Mouse (Mus musculus) lung, postnatal 0 days (tissue): ENCODE results near the gene Abcc5. TPM values are rescaled to one million over a fixed set of nuclear protein-coding genes. Genes with fewer than 3 reads are reported as not detected.

ENCODE experiments used
- ATAC-seq: fragments of 200-750 bp; cut with Nextera tagmentation; 2 replicates; pipeline ENCODE4 v1.8.0; 2017; ENCODE audit warnings: moderate library complexity
- DNase-seq: peaks from one replicate; pipeline ENCODE4 v3.0.0-alpha.2; 2016; ENCODE audit warnings: low spot score
- H3K27ac ChIP-seq: fragments of 300-500 bp; sonication (generic); 2 replicates; pipeline ENCODE4 v1.5.1; 2014; ENCODE audit warnings: antibody characterized with exemption, mild to moderate bottlenecking, low read length, mixed read lengths
- H3K27me3 ChIP-seq: fragments of 300-500 bp; sonication (generic); replicated peaks from 2 replicates; pipeline ENCODE4 v1.6.1; 2014; ENCODE audit warnings: low read length, mixed read lengths; ENCODE audit not compliant: insufficient read depth
- H3K36me3 ChIP-seq: fragments of 300-500 bp; sonication (generic); 2 replicates; pipeline ENCODE4 v1.6.1; 2014; ENCODE audit warnings: low read length, mixed read lengths; ENCODE audit not compliant: insufficient read depth
- H3K4me1 ChIP-seq: fragments of 300-500 bp; sonication (generic); 2 replicates; pipeline ENCODE4 v1.6.1; 2014; ENCODE audit warnings: antibody characterized with exemption, low read depth, low read length, mixed read lengths; ENCODE audit not compliant: insufficient read depth
- H3K4me2 ChIP-seq: fragments of 300-500 bp; sonication (generic); replicated peaks from 2 replicates; pipeline ENCODE4 v1.6.1; 2014; ENCODE audit warnings: low read depth, mild to moderate bottlenecking, low read length, moderate library complexity, mixed read lengths
- H3K4me3 ChIP-seq: fragments of 300-500 bp; sonication (generic); 2 replicates; pipeline ENCODE4 v1.5.1; 2014; ENCODE audit warnings: low read depth, low read length
- H3K9ac ChIP-seq: fragments of 300-500 bp; sonication (generic); replicated peaks from 2 replicates; pipeline ENCODE4 v1.6.1; 2014; ENCODE audit warnings: low read depth, mild to moderate bottlenecking
- H3K9me3 ChIP-seq: fragments of 300-500 bp; sonication (generic); 2 replicates; pipeline ENCODE4 v1.6.1; 2016; ENCODE audit warnings: low read length, mixed read lengths
- CTCF ChIP-seq: IDR thresholded peaks from 2 replicates; pipeline ENCODE4 v1.5.1; 2016; ENCODE audit warnings: antibody characterized with exemption, mild to moderate bottlenecking
- EP300 ChIP-seq: IDR thresholded peaks from 2 replicates; pipeline ENCODE4 v1.6.1; 2016; ENCODE audit warnings: antibody characterized with exemption, mild to moderate bottlenecking, control low read depth
- WGBS: fragments of 180-500 bp; shearing (Covaris S2); extraction: QIAGEN DNeasy Blood & Tissue Kit; methylation state at CpG from one replicate; pipeline ENCODE4 v1.1.7; 2014; 5-methylcytosine and 5-hydroxymethylcytosine counted together
- polyA plus RNA-seq: library from polyadenylated mRNA; unstranded; fragments of >200 nt; fragmentation: Nextera tagmentation; extraction: Ambion mirVana; gene quantifications from 2 replicates; pipeline ENCODE4 v1.2.1, GENCODE M21; 2015

The Abcc5 gene
- polyA plus RNA-seq, 1 experiment from 2014 or later, result 57.4 TPM

GRCm38 (mm10) chr16:20334918-20335317, 91.3 kb downstream of the Abcc5 start:
- ATAC-seq (no peak), DNase-seq (no peak)
- TF ChIP-seq CTCF, result no peak
- TF ChIP-seq EP300, result no peak
- H3K9ac ChIP-seq, result no peak overlapping the region
- H3K4me3 ChIP-seq, result no peak overlapping the region
- no peak overlapping the region for H3K4me2 ChIP-seq
- no peaks in the 10 kb centered on the region for H3K4me1 ChIP-seq
- peaks cover 41% of the 10 kb centered on the region for H3K36me3 ChIP-seq
- H3K27me3 ChIP-seq, result no peaks in the 10 kb centered on the region
- WGBS, result 95% methylated on average over 8 of the region's 8 CpGs
- H3K27ac ChIP-seq, result no peak overlapping the region
- H3K9me3 ChIP-seq, result no peaks in the 10 kb centered on the region

- Histone ChIP-seq H3K9me3 (no peaks in the 10 kb centered on the region), H3K36me3 (0 out of 2 replicates have a peak, but pooled peaks cover 14% of the 10 kb centered on the region), H3K4me2 (no peak overlapping the region), H3K27me3 (no peaks in the 10 kb centered on the region), H3K4me3 (no peak overlapping the region), H3K27ac (no peak overlapping the region), H3K4me1 (no peaks in the 10 kb centered on the region), H3K9ac (no peak overlapping the region)
- TF ChIP-seq EP300 (no peak), CTCF (no peak)
- ATAC-seq (no peak), DNase-seq (no peak)
- WGBS, result 84% methylated on average over 5 of the region's 5 CpGs
Measured at GRCm38 (mm10) chr16:20328306-20328705, 97.9 kb downstream of the Abcc5 start.

- H3K4me1 ChIP-seq, result no peaks in the 10 kb centered on the region
- TF ChIP-seq CTCF, result no peak
- peak; percentile 75 for TF ChIP-seq EP300
- H3K27ac ChIP-seq, result peak within 1 kb of the TSS; percentile 54; the same call in 1 of the 2 replicates
- 0 out of 2 replicates have a peak within 1 kb of the TSS, but pooled peaks have one; percentile 1 for H3K9ac ChIP-seq
- DNase-seq (peak; percentile 70), ATAC-seq (peak; percentile 80)
- H3K27me3 ChIP-seq, result no peaks in the 10 kb centered on the region
- H3K36me3 ChIP-seq, result no peaks in the 10 kb centered on the region
- WGBS, result 50% methylated on average over 5 of the region's 5 CpGs
- no peak within 1 kb of the TSS for H3K4me2 ChIP-seq
- no peak within 1 kb of the TSS for H3K4me3 ChIP-seq
- no peaks in the 10 kb centered on the region for H3K9me3 ChIP-seq
Measured at GRCm38 (mm10) chr16:20325286-20325685, 100.9 kb downstream of the Abcc5 start, which contains the start of gene Cyp2ab1. TSS of gene Cyp2ab1 (minus strand) at chr16:20325404.

GRCm38 (mm10) chr16:20323907-20324306, 102.3 kb downstream of the Abcc5 start:
- peak; percentile 48 for TF ChIP-seq EP300
- no peak for TF ChIP-seq CTCF
- Histone ChIP-seq H3K4me2 (no peak overlapping the region), H3K27ac (0 out of 2 replicates have a peak overlapping the region, but pooled peaks have one; percentile 54), H3K9me3 (no peaks in the 10 kb centered on the region), H3K4me3 (no peak overlapping the region), H3K4me1 (no peaks in the 10 kb centered on the region), H3K9ac (no peak overlapping the region), H3K36me3 (no peaks in the 10 kb centered on the region), H3K27me3 (no peaks in the 10 kb centered on the region)
- ATAC-seq (peak; percentile 83), DNase-seq (peak; percentile 67)
- WGBS, result 56% methylated on average over 5 of the region's 5 CpGs

- ATAC-seq (no peak), DNase-seq (no peak)
- Histone ChIP-seq H3K4me2 (no peak overlapping the region), H3K36me3 (no peaks in the 10 kb centered on the region), H3K4me3 (no peak overlapping the region), H3K9me3 (no peaks in the 10 kb centered on the region), H3K27me3 (no peaks in the 10 kb centered on the region), H3K4me1 (no peaks in the 10 kb centered on the region), H3K27ac (no peak overlapping the region), H3K9ac (no peak overlapping the region)
- TF ChIP-seq CTCF (peak; percentile 37), EP300 (no peak)
- WGBS, result 80% methylated on average over 4 of the region's 4 CpGs
Measured at GRCm38 (mm10) chr16:20322274-20322673, 103.9 kb downstream of the Abcc5 start.

GRCm38 (mm10) chr16:20316770-20317169, 109.4 kb downstream of the Abcc5 start:
- TF ChIP-seq CTCF (no peak), EP300 (no peak)
- no peak overlapping the region for H3K27ac ChIP-seq
- H3K4me2 ChIP-seq, result no peak overlapping the region
- H3K27me3 ChIP-seq, result no peaks in the 10 kb centered on the region
- ATAC-seq, result 0 out of 2 replicates have a peak, but pooled peaks have one; percentile 50
- H3K9ac ChIP-seq, result no peak overlapping the region
- H3K4me1 ChIP-seq, result no peaks in the 10 kb centered on the region
- peak; percentile 24 for DNase-seq
- no peak overlapping the region for H3K4me3 ChIP-seq
- no peaks in the 10 kb centered on the region for H3K9me3 ChIP-seq
- no peaks in the 10 kb centered on the region for H3K36me3 ChIP-seq
- WGBS, result 70% methylated on average over 6 of the region's 6 CpGs

GRCm38 (mm10) chr16:20315266-20315665, 110.9 kb downstream of the Abcc5 start:
- Histone ChIP-seq H3K9ac (no peak overlapping the region), H3K27me3 (no peaks in the 10 kb centered on the region), H3K36me3 (no peaks in the 10 kb centered on the region), H3K4me2 (no peak overlapping the region), H3K27ac (no peak overlapping the region), H3K9me3 (no peaks in the 10 kb centered on the region), H3K4me1 (no peaks in the 10 kb centered on the region), H3K4me3 (no peak overlapping the region)
- TF ChIP-seq EP300, result no peak
- TF ChIP-seq CTCF, result no peak
- ATAC-seq (no peak), DNase-seq (no peak)
- 54% methylated on average over 4 of the region's 4 CpGs for WGBS
